Mouse (Mus musculus): ENCODE measurements around the gene Gm16253.

DNA sequence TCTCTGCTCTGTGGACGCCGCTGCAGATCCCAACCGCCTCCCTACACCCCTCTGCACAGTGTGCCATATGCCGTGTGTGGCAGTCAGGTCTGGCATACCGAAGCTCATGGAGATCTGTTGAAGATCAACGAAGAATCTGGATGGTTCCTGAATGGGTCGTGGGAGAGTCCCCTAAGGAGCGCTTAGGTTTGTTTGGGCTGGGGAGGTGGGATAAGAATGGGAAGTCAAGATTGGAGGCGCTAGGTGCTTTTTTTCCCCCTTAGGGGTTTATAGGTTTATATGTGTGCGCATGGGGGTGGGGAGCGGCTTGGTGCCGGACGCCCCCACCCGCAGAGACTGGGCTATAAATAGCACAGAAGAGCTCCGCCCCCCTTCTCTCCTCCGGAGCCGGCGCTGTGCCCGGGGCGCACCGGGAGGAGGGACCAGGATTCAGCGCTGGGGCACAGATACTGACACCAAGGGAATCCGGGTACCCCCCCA lies 19.5 kb downstream of the Gm16253 start, which contains the start of gene Ankrd34a:
- no peak for TF ChIP-seq POLR2A (IDR thresholded peaks at IDR 0.05; ENCODE audit: extremely low read depth, insufficient read depth, low read length)
- TF ChIP-seq CTCF (IDR thresholded peaks at IDR 0.05; ENCODE audit: low read depth, low read length) = no peak
